Mouse (Mus musculus) lung, embryonic 14.5 days (tissue): ENCODE results near the gene Kmt5a. TPM values are rescaled to one million over a fixed set of nuclear protein-coding genes. Genes with fewer than 3 reads are reported as not detected.

Experiments
- ATAC-seq: fragments of 200-750 bp; cut with Nextera tagmentation; 2 replicates; pipeline ENCODE4 v1.8.0; 2017; ENCODE audit warnings: mild to moderate bottlenecking, moderate TSS enrichment, moderate library complexity; ENCODE audit not compliant: insufficient read depth
- DNase-seq: peaks from one replicate; pipeline ENCODE4 v3.0.0-alpha.2; 2015
- H3K27ac ChIP-seq: fragments of 300-500 bp; sonication (generic); 2 replicates; pipeline ENCODE4 v1.5.1; 2014; ENCODE audit warnings: low read depth, mild to moderate bottlenecking, moderate library complexity
- H3K27me3 ChIP-seq: fragments of 300-500 bp; sonication (generic); 2 replicates; pipeline ENCODE4 v1.6.1; 2014; ENCODE audit warnings: low read length, control low read depth; ENCODE audit not compliant: insufficient read depth
- H3K36me3 ChIP-seq: fragments of 300-500 bp; sonication (generic); 2 replicates; pipeline ENCODE4 v1.6.1; 2014; ENCODE audit warnings: control low read depth; ENCODE audit not compliant: insufficient read depth
- H3K4me1 ChIP-seq: fragments of 300-500 bp; sonication (generic); 2 replicates; pipeline ENCODE4 v1.6.1; 2014; ENCODE audit warnings: antibody characterized with exemption, control low read depth; ENCODE audit not compliant: insufficient read depth
- H3K4me2 ChIP-seq: fragments of 300-500 bp; sonication (generic); 2 replicates; pipeline ENCODE4 v1.6.1; 2014; ENCODE audit warnings: mild to moderate bottlenecking
- H3K4me3 ChIP-seq: fragments of 300-500 bp; sonication (generic); 2 replicates; pipeline ENCODE4 v1.5.1; 2014; ENCODE audit warnings: low read depth, low read length
- H3K9ac ChIP-seq: fragments of 300-500 bp; sonication (generic); 2 replicates; pipeline ENCODE4 v1.6.1; 2014
- H3K9me3 ChIP-seq: fragments of 300-500 bp; sonication (generic); 2 replicates; pipeline ENCODE4 v1.6.1; 2016; ENCODE audit warnings: low read depth, low read length, control low read depth
- CTCF ChIP-seq: IDR thresholded peaks from 2 replicates; pipeline ENCODE4 v1.5.1; 2016; ENCODE audit warnings: antibody characterized with exemption, low read depth
- WGBS: fragments of 180-500 bp; shearing (Covaris S2); extraction: QIAGEN DNeasy Blood & Tissue Kit; methylation state at CpG from one replicate; pipeline ENCODE4 v1.1.7; 2014; 5-methylcytosine and 5-hydroxymethylcytosine counted together
- polyA plus RNA-seq: library from polyadenylated mRNA; unstranded; fragments of >200 nt; fragmentation: Nextera tagmentation; extraction: Ambion mirVana; gene quantifications from 2 replicates; pipeline ENCODE4 v1.2.1, GENCODE M21; 2014

Kmt5a gene
- polyA plus RNA-seq, 1 experiment from 2014 or later: 97.5 TPM

GRCm38 (mm10) chr5:124468365-124468764, 28.6 kb downstream of the Kmt5a start:
- 92% methylated on average over 7 of the region's 7 CpGs for WGBS
- Histone ChIP-seq H3K27me3 (no peaks in the 10 kb centered on the region), H3K9ac (no peak overlapping the region), H3K4me1 (no peaks in the 10 kb centered on the region), H3K9me3 (no peaks in the 10 kb centered on the region), H3K27ac (no peak overlapping the region), H3K4me2 (no peak overlapping the region), H3K4me3 (no peak overlapping the region), H3K36me3 (peaks cover 11% of the 10 kb centered on the region)
- ATAC-seq: no peak
- no peak for TF ChIP-seq CTCF
- DNase-seq: no peak

GRCm38 (mm10) chr5:124469486-124469885, 29.8 kb downstream of the Kmt5a start:
- no peak for TF ChIP-seq CTCF
- Histone ChIP-seq H3K4me3 (no peak overlapping the region), H3K4me1 (no peaks in the 10 kb centered on the region), H3K4me2 (no peak overlapping the region), H3K9ac (no peak overlapping the region), H3K36me3 (peaks cover 7% of the 10 kb centered on the region; the same call in 1 of the 2 replicates), H3K9me3 (no peaks in the 10 kb centered on the region), H3K27me3 (no peaks in the 10 kb centered on the region), H3K27ac (no peak overlapping the region)
- DNase-seq: no peak
- 89% methylated on average over 6 of the region's 6 CpGs for WGBS
- ATAC-seq: no peak

GRCm38 (mm10) chr5:124470591-124471171, 31.0 kb downstream of the Kmt5a start:
- H3K36me3 ChIP-seq: peaks cover 7% of the 10 kb centered on the region; the same call in 1 of the 2 replicates
- TF ChIP-seq CTCF: no peak
- H3K4me2 ChIP-seq: no peak overlapping the region
- ATAC-seq (no peak), DNase-seq (no peak)
- no peaks in the 10 kb centered on the region for H3K27me3 ChIP-seq
- no peak overlapping the region for H3K9ac ChIP-seq
- no peak overlapping the region for H3K4me3 ChIP-seq
- H3K4me1 ChIP-seq: no peaks in the 10 kb centered on the region
- H3K27ac ChIP-seq: no peak overlapping the region
- no peaks in the 10 kb centered on the region for H3K9me3 ChIP-seq
- WGBS: 76% methylated on average over 6 of the region's 6 CpGs

GRCm38 (mm10) chr5:124478873-124479204, 39.1 kb downstream of the Kmt5a start:
- peak overlapping the region; percentile 84 for H3K4me2 ChIP-seq
- H3K27me3 ChIP-seq: no peaks in the 10 kb centered on the region
- peak overlapping the region; percentile 64 for H3K27ac ChIP-seq
- no peak overlapping the region; the same call in 1 of the 2 replicates for H3K4me3 ChIP-seq
- ATAC-seq (no peak), DNase-seq (no peak)
- H3K4me1 ChIP-seq: peaks cover 4% of the 10 kb centered on the region
- H3K36me3 ChIP-seq: no peaks in the 10 kb centered on the region
- 69% methylated on average over 1 of the region's 1 CpGs for WGBS
- H3K9ac ChIP-seq: no peak overlapping the region
- no peak for TF ChIP-seq CTCF
- no peaks in the 10 kb centered on the region for H3K9me3 ChIP-seq

- Histone ChIP-seq H3K4me1 (peaks cover 4% of the 10 kb centered on the region), H3K27ac (no peak overlapping the region), H3K9me3 (no peaks in the 10 kb centered on the region), H3K4me3 (no peak overlapping the region), H3K27me3 (no peaks in the 10 kb centered on the region), H3K4me2 (no peak overlapping the region), H3K9ac (no peak overlapping the region), H3K36me3 (no peaks in the 10 kb centered on the region)
- 61% methylated on average over 4 of the region's 4 CpGs for WGBS
- no peak for DNase-seq
- ATAC-seq: no peak
- TF ChIP-seq CTCF: no peak
Observed at GRCm38 (mm10) chr5:124480119-124480518, 40.4 kb downstream of the Kmt5a start.

GRCm38 (mm10) chr5:124481714-124482113, 42.0 kb downstream of the Kmt5a start:
- Histone ChIP-seq H3K36me3 (no peaks in the 10 kb centered on the region), H3K4me2 (no peak overlapping the region), H3K4me1 (peaks cover 4% of the 10 kb centered on the region), H3K9me3 (no peaks in the 10 kb centered on the region), H3K27me3 (no peaks in the 10 kb centered on the region), H3K4me3 (no peak overlapping the region), H3K27ac (no peak overlapping the region), H3K9ac (no peak overlapping the region)
- DNase-seq (no peak), ATAC-seq (no peak)
- TF ChIP-seq CTCF: no peak
- WGBS: 87% methylated on average over 4 of the region's 4 CpGs

GRCm38 (mm10) chr5:124482436-124482965, 42.8 kb downstream of the Kmt5a start:
- ATAC-seq (no peak), DNase-seq (peak; percentile 12)
- no peak for TF ChIP-seq CTCF
- H3K4me3 ChIP-seq: peak overlapping the region; percentile 66
- H3K4me1 ChIP-seq: peaks cover 4% of the 10 kb centered on the region
- H3K4me2 ChIP-seq: peak overlapping the region; percentile 78
- no peaks in the 10 kb centered on the region for H3K36me3 ChIP-seq
- no peaks in the 10 kb centered on the region for H3K9me3 ChIP-seq
- peak overlapping the region; percentile 100 for H3K27ac ChIP-seq
- H3K9ac ChIP-seq: peak overlapping the region; percentile 91
- WGBS: 3% methylated on average over 13 of the region's 13 CpGs
- no peaks in the 10 kb centered on the region for H3K27me3 ChIP-seq
